Mouse (Mus musculus): ENCODE data around the gene Cdadc1. TPM values are rescaled to one million over a fixed set of nuclear protein-coding genes. Genes with fewer than 3 reads are reported as not detected.
"Not testable (repeated sequence)": the region's sequence is repeated elsewhere in the genome, so short reads cannot be mapped to it uniquely, and the experiment has no call there.

Gene Cdadc1
- polyA plus RNA-seq, 1 experiment from 2014 or later = 35.0 TPM

GRCm38 (mm10) chr14:59629308-59629707, 31.5 kb upstream of the Cdadc1 start:
- ATAC-seq (ENCODE audit: low FRiP score, low read depth) = no peak
- peak overlapping the region; percentile 81 for H3K4me2 ChIP-seq (replicated peaks)
- 85% methylated on average over 15 of the region's 15 CpGs for WGBS
- H3K4me3 ChIP-seq = peak overlapping the region; percentile 78
- no peak overlapping the region for H3K27ac ChIP-seq
- peaks cover 49% of the 10 kb centered on the region for H3K4me1 ChIP-seq
- H3K27me3 ChIP-seq = peaks cover 10% of the 10 kb centered on the region; the same call in 1 of the 2 replicates
- no peaks in the 10 kb centered on the region for H3K9me3 ChIP-seq
- no peak overlapping the region for H3K9ac ChIP-seq
- H3K36me3 ChIP-seq = peaks cover 38% of the 10 kb centered on the region

- ATAC-seq (ENCODE audit: low FRiP score, low read depth) = peak; percentile 58
- peaks cover 50% of the 10 kb centered on the region for H3K4me1 ChIP-seq
- H3K36me3 ChIP-seq = peaks cover 34% of the 10 kb centered on the region
- H3K27ac ChIP-seq = peak overlapping the region; percentile 94; the same call in 1 of the 2 replicates
- H3K9me3 ChIP-seq = no peaks in the 10 kb centered on the region
- peaks cover 14% of the 10 kb centered on the region; the same call in 1 of the 2 replicates for H3K27me3 ChIP-seq
- peak overlapping the region; percentile 81 for H3K4me2 ChIP-seq (replicated peaks)
- 13% methylated on average over 7 of the region's 7 CpGs for WGBS
- peak overlapping the region; percentile 94 for H3K9ac ChIP-seq
- H3K4me3 ChIP-seq = peak overlapping the region; percentile 78
Observed at GRCm38 (mm10) chr14:59627823-59628222, 30.1 kb upstream of the Cdadc1 start.

- peak overlapping the region; percentile 81 for H3K4me2 ChIP-seq (replicated peaks)
- no peak for ATAC-seq (ENCODE audit: low FRiP score, low read depth)
- H3K4me1 ChIP-seq = peaks cover 50% of the 10 kb centered on the region
- H3K9me3 ChIP-seq = no peaks in the 10 kb centered on the region
- H3K9ac ChIP-seq = peak overlapping the region; percentile 94
- peak overlapping the region; percentile 94 for H3K27ac ChIP-seq
- 10% methylated on average over 9 of the region's 9 CpGs for WGBS
- H3K27me3 ChIP-seq = peaks cover 18% of the 10 kb centered on the region; the same call in 1 of the 2 replicates
- peaks cover 28% of the 10 kb centered on the region for H3K36me3 ChIP-seq
- peak overlapping the region; percentile 78 for H3K4me3 ChIP-seq
Observed at GRCm38 (mm10) chr14:59627142-59627680, 29.5 kb upstream of the Cdadc1 start.

- peak overlapping the region; percentile 78 for H3K4me3 ChIP-seq
- peak overlapping the region; percentile 81 for H3K4me2 ChIP-seq (replicated peaks)
- H3K9ac ChIP-seq = peak overlapping the region; percentile 94
- peaks cover 23% of the 10 kb centered on the region for H3K36me3 ChIP-seq
- no peak for ATAC-seq (ENCODE audit: low FRiP score, low read depth)
- peaks cover 21% of the 10 kb centered on the region; the same call in 1 of the 2 replicates for H3K27me3 ChIP-seq
- WGBS = 10% methylated on average over 8 of the region's 8 CpGs
- no peaks in the 10 kb centered on the region for H3K9me3 ChIP-seq
- peaks cover 50% of the 10 kb centered on the region for H3K4me1 ChIP-seq
- H3K27ac ChIP-seq = peak overlapping the region; percentile 94
Observed at GRCm38 (mm10) chr14:59626711-59627110, 29.0 kb upstream of the Cdadc1 start.

GRCm38 (mm10) chr14:59625806-59626364, 28.1 kb upstream of the Cdadc1 start:
- Histone ChIP-seq H3K36me3 (peaks cover 16% of the 10 kb centered on the region), H3K4me3 (peak overlapping the region; percentile 78), H3K9ac (peak overlapping the region; percentile 94), H3K9me3 (no peaks in the 10 kb centered on the region), H3K27ac (peak overlapping the region; percentile 94), H3K27me3 (peaks cover 24% of the 10 kb centered on the region; the same call in 1 of the 2 replicates), H3K4me1 (peaks cover 50% of the 10 kb centered on the region), H3K4me2 (replicated peaks) (peak overlapping the region; percentile 81)
- WGBS = under 1% methylated on average over 51 of the region's 51 CpGs
- ATAC-seq (ENCODE audit: low FRiP score, low read depth) = no peak

GRCm38 (mm10) chr14:59625158-59625805, 27.5 kb upstream of the Cdadc1 start, which contains the start of gene Shisa2:
TSS of gene Shisa2 (plus strand) at chr14:59625308.
- H3K9ac ChIP-seq = peak within 1 kb of the TSS; percentile 94
- peak within 1 kb of the TSS; percentile 94 for H3K27ac ChIP-seq
- peaks cover 10% of the 10 kb centered on the region for H3K36me3 ChIP-seq
- peak within 1 kb of the TSS; percentile 81 for H3K4me2 ChIP-seq (replicated peaks)
- peaks cover 49% of the 10 kb centered on the region for H3K4me1 ChIP-seq
- H3K9me3 ChIP-seq = no peaks in the 10 kb centered on the region
- H3K4me3 ChIP-seq = peak within 1 kb of the TSS; percentile 78
- WGBS = 0% methylated on average over 64 of the region's 65 CpGs
- peaks cover 25% of the 10 kb centered on the region; the same call in 1 of the 2 replicates for H3K27me3 ChIP-seq
- peak; percentile 87 for ATAC-seq (ENCODE audit: low FRiP score, low read depth)

- peak overlapping the region; percentile 81 for H3K4me2 ChIP-seq (replicated peaks)
- peaks cover 41% of the 10 kb centered on the region for H3K4me1 ChIP-seq
- WGBS = 15% methylated on average over 9 of the region's 9 CpGs
- no peak overlapping the region for H3K27ac ChIP-seq
- peaks cover 27% of the 10 kb centered on the region; the same call in 1 of the 2 replicates for H3K27me3 ChIP-seq
- no peak overlapping the region for H3K9ac ChIP-seq
- no peak for ATAC-seq (ENCODE audit: low FRiP score, low read depth)
- peaks cover 1% of the 10 kb centered on the region; the same call in 1 of the 2 replicates for H3K36me3 ChIP-seq
- H3K4me3 ChIP-seq = peak overlapping the region; percentile 78
- no peaks in the 10 kb centered on the region for H3K9me3 ChIP-seq
Observed at GRCm38 (mm10) chr14:59624326-59624885, 26.6 kb upstream of the Cdadc1 start.

- no peak overlapping the region; the same call in 1 of the 2 replicates for H3K4me2 ChIP-seq (replicated peaks)
- ATAC-seq (ENCODE audit: low FRiP score, low read depth) = no peak
- H3K4me3 ChIP-seq = no peak overlapping the region
- H3K9ac ChIP-seq = no peak overlapping the region
- H3K27ac ChIP-seq = no peak overlapping the region
- no peaks in the 10 kb centered on the region for H3K36me3 ChIP-seq
- H3K27me3 ChIP-seq = peaks cover 26% of the 10 kb centered on the region
- WGBS = 28% methylated on average over 7 of the region's 7 CpGs
- no peaks in the 10 kb centered on the region for H3K9me3 ChIP-seq
- H3K4me1 ChIP-seq = peaks cover 12% of the 10 kb centered on the region
Observed at GRCm38 (mm10) chr14:59616802-59617201, 19.0 kb upstream of the Cdadc1 start.

- Histone ChIP-seq H3K27me3 (peaks cover 20% of the 10 kb centered on the region), H3K4me1 (peaks cover 12% of the 10 kb centered on the region)
- not testable (repeated sequence) for H3K4me3 ChIP-seq; H3K36me3 ChIP-seq; H3K9me3 ChIP-seq; H3K9ac ChIP-seq; H3K27ac ChIP-seq; ATAC-seq (ENCODE audit: low FRiP score, low read depth); H3K4me2 ChIP-seq (replicated peaks)
- WGBS = 59% methylated on average over 3 of the region's 3 CpGs
Observed at GRCm38 (mm10) chr14:59614149-59614548, 16.4 kb upstream of the Cdadc1 start.

- WGBS = 35% methylated on average over 14 of the region's 14 CpGs
- Histone ChIP-seq H3K9me3 (no peaks in the 10 kb centered on the region), H3K27me3 (peaks cover 17% of the 10 kb centered on the region), H3K4me1 (peaks cover 12% of the 10 kb centered on the region), H3K4me2 (replicated peaks) (no peak overlapping the region), H3K27ac (no peak overlapping the region), H3K9ac (no peak overlapping the region), H3K4me3 (no peak overlapping the region), H3K36me3 (no peaks in the 10 kb centered on the region)
- no peak for ATAC-seq (ENCODE audit: low FRiP score, low read depth)
Observed at GRCm38 (mm10) chr14:59612920-59613625, 15.3 kb upstream of the Cdadc1 start.

- no peaks in the 10 kb centered on the region for H3K4me1 ChIP-seq
- WGBS = 46% methylated on average over 3 of the region's 3 CpGs
- no peaks in the 10 kb centered on the region for H3K36me3 ChIP-seq
Observed at GRCm38 (mm10) chr14:59607021-59607420, 9.3 kb upstream of the Cdadc1 start.

More at GRCm38 (mm10) chr14:59607021-59607420, 9.3 kb upstream of the Cdadc1 start:
- Histone ChIP-seq H3K27me3 (peaks cover 15% of the 10 kb centered on the region; the same call in 1 of the 2 replicates), H3K4me2 (replicated peaks) (no peak overlapping the region), H3K4me3 (no peak overlapping the region), H3K9me3 (no peaks in the 10 kb centered on the region), H3K27ac (no peak overlapping the region), H3K9ac (no peak overlapping the region)
- no peak for ATAC-seq (ENCODE audit: low FRiP score, low read depth)

Data from limb, embryonic 13.5 days (tissue).